Mouse (Mus musculus) myocyte (in vitro differentiated cells): ENCODE measurements around the gene Magi3. TPM values are rescaled to one million over a fixed set of nuclear protein-coding genes. Genes with fewer than 3 reads are reported as not detected.

Experiments used
- H3K27me3 ChIP-seq: one replicate; pipeline ENCODE4 v1.6.1; 2011; ENCODE audit not compliant: control insufficient read depth, insufficient read depth, insufficient read length
- H3K36me3 ChIP-seq: one replicate; pipeline ENCODE4 v1.6.1; 2011; ENCODE audit not compliant: control insufficient read depth, insufficient read depth
- H3K4me2 ChIP-seq: one replicate; pipeline ENCODE4 v1.6.1; 2011; ENCODE audit warnings: low read depth, control low read depth
- H3K4me3 ChIP-seq: one replicate; pipeline ENCODE4 v1.5.1; 2011; ENCODE audit warnings: mild to moderate bottlenecking, control low read depth, moderate library complexity
- H3K79me2 ChIP-seq: one replicate; pipeline ENCODE4 v1.6.1; 2011; ENCODE audit not compliant: control insufficient read depth, insufficient read depth
- H3ac ChIP-seq: one replicate; pipeline ENCODE4 v1.6.1; 2011; ENCODE audit not compliant: control insufficient read depth, insufficient read length
- CEBPB ChIP-seq: IDR thresholded peaks from 2 replicates; pipeline ENCODE4 v1.6.1; 2011; ENCODE audit warnings: mild to moderate bottlenecking, moderate library complexity; ENCODE audit not compliant: poor library complexity, insufficient read depth, severe bottlenecking
- E2F4 ChIP-seq: IDR thresholded peaks from one replicate; pipeline ENCODE4 v1.6.1; 2011; ENCODE audit warnings: mild to moderate bottlenecking, control low read depth, moderate library complexity; ENCODE audit not compliant: insufficient read depth
- MAX ChIP-seq: IDR thresholded peaks from one replicate; pipeline ENCODE4 v1.6.1; 2011; ENCODE audit warnings: low read depth, mild to moderate bottlenecking, control low read depth
- MYOD1 ChIP-seq, 3 experiments: IDR thresholded peaks; one replicate each; pipeline ENCODE4 v1.6.1; 2011; ENCODE audit warnings: control low read depth in 2 of 3, low read depth in 2 of 3, mild to moderate bottlenecking in 2 of 3, moderate library complexity in 1 of 3; ENCODE audit not compliant: insufficient read length in 2 of 3, control insufficient read depth in 1 of 3
- MYOG ChIP-seq, 3 experiments: IDR thresholded peaks; one replicate each; pipeline ENCODE4 v1.6.1; 2011; ENCODE audit warnings: control low read depth in 2 of 3, low read depth in 2 of 3, mild to moderate bottlenecking in 2 of 3; ENCODE audit not compliant: insufficient read length in 2 of 3, control insufficient read depth in 1 of 3, insufficient read depth in 1 of 3
- POLR2A ChIP-seq: IDR thresholded peaks from one replicate; pipeline ENCODE4 v1.6.1; 2011; ENCODE audit warnings: low read depth, mild to moderate bottlenecking, control low read depth, moderate library complexity; ENCODE audit not compliant: insufficient read length
- POLR2AphosphoS2 ChIP-seq: IDR thresholded peaks from one replicate; pipeline ENCODE4 v1.6.1; 2011; ENCODE audit warnings: low read depth, control low read depth; ENCODE audit not compliant: insufficient read length
- REST ChIP-seq: IDR thresholded peaks from one replicate; pipeline ENCODE4 v1.6.1; 2011; ENCODE audit warnings: mild to moderate bottlenecking, control low read depth, moderate library complexity; ENCODE audit not compliant: insufficient read depth, insufficient read length
- SRF ChIP-seq: IDR thresholded peaks from one replicate; pipeline ENCODE4 v1.6.1; 2011; ENCODE audit warnings: low read depth; ENCODE audit not compliant: control insufficient read depth, insufficient read length
- TCF12 ChIP-seq: IDR thresholded peaks from one replicate; pipeline ENCODE4 v1.6.1; 2011; ENCODE audit warnings: mild to moderate bottlenecking, control low read depth; ENCODE audit not compliant: poor library complexity, insufficient read depth, severe bottlenecking
- TCF3 ChIP-seq: IDR thresholded peaks from one replicate; pipeline ENCODE4 v1.6.1; 2011; ENCODE audit warnings: low read depth, control low read depth; ENCODE audit not compliant: insufficient read length
- USF1 ChIP-seq: IDR thresholded peaks from one replicate; pipeline ENCODE4 v1.6.1; 2011; ENCODE audit warnings: low read depth, mild to moderate bottlenecking, control low read depth, moderate library complexity
- polyA plus RNA-seq: library from polyadenylated mRNA; unstranded; fragments of >200 nt; fragmentation: generic; extraction: Trizol; gene quantifications from one replicate; pipeline ENCODE4 v1.2.1, GENCODE M21; 2012; ENCODE audit warnings: missing spikeins

Gene Magi3
- polyA plus RNA-seq, 1 experiment = 5.5 TPM

DNA sequence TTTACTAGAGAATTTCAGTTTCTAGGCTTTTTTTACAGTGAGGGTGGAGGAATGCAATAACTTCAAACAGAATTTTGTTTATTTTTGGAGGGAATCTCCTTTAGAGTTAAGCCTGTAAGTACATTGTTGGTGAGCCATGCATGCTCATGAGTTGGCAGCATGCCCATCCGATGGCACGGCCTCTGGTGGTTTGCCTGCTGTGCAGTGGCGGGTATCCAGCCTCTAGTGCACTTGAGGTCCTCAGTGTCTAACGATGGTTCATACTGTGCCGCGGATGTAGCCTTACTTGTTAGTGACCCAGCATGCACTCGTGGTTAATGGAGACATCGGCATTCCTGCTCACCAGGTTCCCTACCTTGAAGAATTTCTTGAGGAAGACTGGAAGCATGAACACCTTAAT lies 212.7 kb downstream of the Magi3 start:
- Histone ChIP-seq H3K4me3 (no peak overlapping the region), H3K79me2 (no peaks in the 10 kb centered on the region), H3K4me2 (no peak overlapping the region), H3K27me3 (no peaks in the 10 kb centered on the region), H3K36me3 (peaks cover 23% of the 10 kb centered on the region), H3ac (no peak overlapping the region)
- TF ChIP-seq MYOD1 (IDR thresholded peaks at IDR 0.05; ENCODE audit: control insufficient read depth in 1 of 3, insufficient read length in 2 of 3, low read depth in 2 of 3) (no peak), MAX (no peak), USF1 (no peak), E2F4 (no peak), POLR2A (no peak), REST (no peak), MYOG (IDR thresholded peaks at IDR 0.05; ENCODE audit: control insufficient read depth in 1 of 3, insufficient read depth in 1 of 3, insufficient read length in 2 of 3, low read depth in 2 of 3) (no peak), POLR2AphosphoS2 (peak; percentile 26), TCF3 (no peak)

DNA sequence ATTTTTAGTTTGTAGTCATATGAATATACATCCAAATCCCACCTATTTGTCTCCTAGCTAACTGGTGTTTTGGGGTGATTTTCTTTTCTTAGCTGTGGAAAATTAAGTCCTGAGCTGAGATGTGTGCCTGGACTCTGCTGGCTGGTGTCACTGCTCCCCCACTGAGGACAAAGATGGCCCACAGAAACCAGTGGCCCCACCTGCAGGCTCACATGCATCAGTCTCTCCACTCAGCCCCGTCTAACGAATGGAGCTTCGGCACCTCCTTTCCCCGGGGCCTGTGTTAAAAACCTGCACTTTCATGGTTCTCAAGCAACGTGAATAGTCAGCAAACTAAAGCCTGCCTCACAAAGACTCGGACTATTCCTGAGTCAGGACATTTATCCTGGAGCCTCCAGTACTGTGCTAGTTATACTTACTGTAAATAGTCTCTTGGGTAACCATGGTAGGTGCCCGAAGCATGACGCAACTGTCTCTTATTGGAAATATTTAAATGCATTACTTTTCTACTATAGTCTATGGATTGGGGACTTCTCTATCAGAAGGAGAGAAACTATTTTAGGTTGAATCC lies 213.2 kb downstream of the Magi3 start:
- H3K27me3 ChIP-seq = no peaks in the 10 kb centered on the region
- TF ChIP-seq TCF3 (no peak), MYOG (IDR thresholded peaks at IDR 0.05; ENCODE audit: control insufficient read depth in 1 of 3, insufficient read depth in 1 of 3, insufficient read length in 2 of 3, low read depth in 2 of 3) (no peak), POLR2A (no peak), REST (no peak), MAX (no peak), MYOD1 (IDR thresholded peaks at IDR 0.05; ENCODE audit: control insufficient read depth in 1 of 3, insufficient read length in 2 of 3, low read depth in 2 of 3) (no peak), USF1 (no peak), TCF12 (no peak), CEBPB (no peak), POLR2AphosphoS2 (no peak)
- peaks cover 23% of the 10 kb centered on the region for H3K36me3 ChIP-seq
- H3K79me2 ChIP-seq = no peaks in the 10 kb centered on the region
- H3K4me3 ChIP-seq = no peak overlapping the region
- no peak overlapping the region for H3K4me2 ChIP-seq
- H3ac ChIP-seq = no peak overlapping the region

DNA sequence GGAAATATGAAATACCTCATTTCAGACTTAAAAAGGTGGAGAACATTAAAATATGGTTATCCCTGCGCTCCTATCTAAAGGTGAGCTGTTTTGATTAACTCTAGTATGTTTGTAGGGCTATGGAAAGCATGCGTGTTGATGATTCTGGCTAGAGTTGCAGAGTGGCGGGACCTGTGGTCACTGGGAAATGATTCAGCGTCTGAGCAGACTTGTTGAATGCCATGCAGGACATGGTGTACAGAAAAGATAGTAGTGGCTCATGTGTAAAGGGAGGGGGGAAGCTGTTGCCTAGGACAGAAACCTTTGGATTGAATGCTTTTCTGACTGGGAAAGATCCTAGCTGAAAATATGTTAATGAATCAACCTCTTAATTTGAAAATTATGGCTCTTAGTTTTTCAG lies 221.4 kb downstream of the Magi3 start:
- no peak overlapping the region for H3K4me2 ChIP-seq
- H3K79me2 ChIP-seq = no peaks in the 10 kb centered on the region
- no peak overlapping the region for H3K4me3 ChIP-seq
- no peak for TF ChIP-seq MAX
- TF ChIP-seq E2F4 = no peak
- TF ChIP-seq POLR2A = no peak
- TF ChIP-seq USF1 = no peak
- TF ChIP-seq MYOG (IDR thresholded peaks at IDR 0.05; ENCODE audit: control insufficient read depth in 1 of 3, insufficient read depth in 1 of 3, insufficient read length in 2 of 3, low read depth in 2 of 3) = no peak
- no peak for TF ChIP-seq POLR2AphosphoS2
- H3K27me3 ChIP-seq = no peaks in the 10 kb centered on the region
- H3ac ChIP-seq = no peak overlapping the region
- peaks cover 30% of the 10 kb centered on the region for H3K36me3 ChIP-seq

DNA sequence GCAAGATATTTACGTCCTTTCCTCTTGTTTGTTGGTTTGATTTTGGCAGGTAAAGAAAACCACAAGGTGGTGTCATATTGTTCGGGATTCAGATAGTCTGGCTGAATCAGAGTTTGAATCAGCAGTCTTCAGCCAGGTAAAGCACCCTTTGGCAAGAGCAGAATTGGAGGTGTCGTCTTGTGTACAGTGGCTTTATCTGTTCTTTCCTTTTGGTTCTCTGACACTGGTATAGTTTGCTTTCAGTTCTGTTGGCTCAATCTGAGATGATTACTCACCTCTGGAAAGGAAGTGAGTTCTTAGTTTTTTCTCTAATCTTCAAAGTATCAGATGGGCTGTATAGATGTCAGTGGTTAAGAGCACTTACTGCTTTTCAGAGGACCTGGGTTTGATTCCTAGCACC lies 228.9 kb downstream of the Magi3 start:
- no peak overlapping the region for H3K4me3 ChIP-seq
- peaks cover 35% of the 10 kb centered on the region for H3K36me3 ChIP-seq
- H3ac ChIP-seq = no peak overlapping the region
- TF ChIP-seq TCF3 = no peak
- no peak for TF ChIP-seq MAX
- no peak for TF ChIP-seq CEBPB
- TF ChIP-seq POLR2A = no peak
- TF ChIP-seq REST = no peak
- TF ChIP-seq TCF12 = no peak
- TF ChIP-seq MYOG (IDR thresholded peaks at IDR 0.05; ENCODE audit: control insufficient read depth in 1 of 3, insufficient read depth in 1 of 3, insufficient read length in 2 of 3, low read depth in 2 of 3) = no peak
- TF ChIP-seq USF1 = no peak
- no peak for TF ChIP-seq E2F4
- no peak for TF ChIP-seq SRF
- no peak for TF ChIP-seq POLR2AphosphoS2
- TF ChIP-seq MYOD1 (IDR thresholded peaks at IDR 0.05; ENCODE audit: control insufficient read depth in 1 of 3, insufficient read length in 2 of 3, low read depth in 2 of 3) = no peak
- no peaks in the 10 kb centered on the region for H3K27me3 ChIP-seq
- H3K4me2 ChIP-seq = no peak overlapping the region
- H3K79me2 ChIP-seq = no peaks in the 10 kb centered on the region

DNA sequence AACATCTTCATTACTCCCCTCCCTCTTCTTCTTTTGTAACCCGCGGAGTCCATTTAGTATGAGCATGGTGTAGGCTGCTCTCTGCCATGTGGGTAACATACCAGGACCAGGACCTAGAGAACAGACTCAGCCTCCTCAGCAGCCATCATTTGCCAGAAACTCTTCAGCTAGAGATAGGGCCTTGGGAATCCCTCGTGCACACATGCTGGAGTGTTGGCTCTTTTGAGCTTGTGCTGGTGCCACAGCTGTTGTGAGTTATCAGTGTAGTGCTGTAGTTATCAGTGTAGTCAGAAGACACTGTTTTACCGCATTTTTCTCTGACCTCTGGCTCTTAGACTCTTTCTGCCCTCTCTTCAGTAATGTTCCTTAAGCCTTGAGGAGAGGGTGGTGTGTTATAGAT lies 230.8 kb downstream of the Magi3 start:
- H3K79me2 ChIP-seq = no peaks in the 10 kb centered on the region
- no peak for TF ChIP-seq MYOD1 (IDR thresholded peaks at IDR 0.05; ENCODE audit: control insufficient read depth in 1 of 3, insufficient read length in 2 of 3, low read depth in 2 of 3)
- TF ChIP-seq POLR2AphosphoS2 = no peak
- TF ChIP-seq USF1 = no peak
- no peak for TF ChIP-seq MYOG (IDR thresholded peaks at IDR 0.05; ENCODE audit: control insufficient read depth in 1 of 3, insufficient read depth in 1 of 3, insufficient read length in 2 of 3, low read depth in 2 of 3)
- no peak for TF ChIP-seq TCF12
- no peak for TF ChIP-seq E2F4
- TF ChIP-seq TCF3 = no peak
- TF ChIP-seq REST = no peak
- H3K36me3 ChIP-seq = peaks cover 43% of the 10 kb centered on the region
- no peak overlapping the region for H3ac ChIP-seq
- no peaks in the 10 kb centered on the region for H3K27me3 ChIP-seq
- H3K4me2 ChIP-seq = no peak overlapping the region
- H3K4me3 ChIP-seq = no peak overlapping the region
